Mouse (Mus musculus) CH12.LX (cell line): ENCODE data around the gene Aqp11. TPM values are rescaled to one million over a fixed set of nuclear protein-coding genes. Genes with fewer than 3 reads are reported as not detected.

Experiments used
- DNase-seq: peaks from one replicate; pipeline ENCODE4 v3.0.0-alpha.2; 2013; ENCODE audit errors: extremely low read depth
- H3K27ac ChIP-seq: 2 replicates; pipeline ENCODE4 v1.5.1; 2012; ENCODE audit warnings: low read depth, mild to moderate bottlenecking, control low read depth, moderate library complexity; ENCODE audit not compliant: insufficient read depth
- H3K27me3 ChIP-seq: replicated peaks from 2 replicates; pipeline ENCODE3; 2012; ENCODE audit warnings: inconsistent platforms
- H3K36me3 ChIP-seq, 2 experiments: replicated peaks in 1 of 2; 2 replicates each; pipeline versions ENCODE3 to v1.6.1; 2012; ENCODE audit warnings: inconsistent platforms in 1 of 2, low read length in 1 of 2, mild to moderate bottlenecking in 1 of 2, mixed read lengths in 1 of 2, moderate library complexity in 1 of 2; ENCODE audit not compliant: control insufficient read depth in 1 of 2, insufficient read depth in 1 of 2
- H3K4me1 ChIP-seq, 2 experiments: 2 replicates each; pipeline ENCODE4 v1.6.1; 2012; ENCODE audit warnings: inconsistent platforms in 1 of 2, moderate library complexity in 1 of 2; ENCODE audit not compliant: insufficient read depth in 2 of 2, control insufficient read depth in 1 of 2
- H3K4me2 ChIP-seq: 2 replicates; pipeline ENCODE4 v1.6.1; 2012; ENCODE audit warnings: low read depth, mild to moderate bottlenecking, control low read depth; ENCODE audit not compliant: poor library complexity, insufficient read depth, severe bottlenecking
- H3K4me3 ChIP-seq, 3 experiments: fragments of 150-350 bp in 1 of 3; sonication (generic) in 1 of 3; replicated peaks in 1 of 3; 2 replicates each; pipeline versions ENCODE3 to v1.5.1; 2011 to 2012; ENCODE audit warnings: low read depth in 2 of 3, low read length in 2 of 3, mild to moderate bottlenecking in 2 of 3, moderate library complexity in 2 of 3, control low read depth in 1 of 3, improper control_type of control experiment in 1 of 3, inconsistent platforms in 1 of 3, mixed read lengths in 1 of 3; ENCODE audit not compliant: poor library complexity in 1 of 3
- H3K79me2 ChIP-seq: replicated peaks from 2 replicates; pipeline ENCODE4 v1.6.1; 2012; ENCODE audit warnings: mild to moderate bottlenecking, moderate library complexity; ENCODE audit not compliant: control insufficient read depth, poor library complexity, insufficient read depth, severe bottlenecking; ENCODE audit errors: extremely low read depth
- H3K9ac ChIP-seq: 2 replicates; pipeline ENCODE4 v1.6.1; 2012; ENCODE audit warnings: low read depth, mild to moderate bottlenecking, control low read depth, moderate library complexity; ENCODE audit not compliant: insufficient read depth
- H3K9me3 ChIP-seq: replicated peaks from 2 replicates; pipeline ENCODE3; 2012; ENCODE audit warnings: low read length, inconsistent platforms, mixed read lengths
- CHD1 ChIP-seq: IDR thresholded peaks from 2 replicates; pipeline ENCODE4 v1.6.1; 2012; ENCODE audit warnings: low read depth, low read length, improper control_type of control experiment, inconsistent platforms
- CHD2 ChIP-seq: IDR thresholded peaks from 2 replicates; pipeline ENCODE4 v1.6.1; 2011; ENCODE audit warnings: low read length, improper control_type of control experiment
- E2F4 ChIP-seq: IDR thresholded peaks from 2 replicates; pipeline ENCODE4 v1.6.1; 2011; ENCODE audit warnings: low read depth, low read length, improper control_type of control experiment; ENCODE audit not compliant: insufficient replicate concordance
- ETS1 ChIP-seq: conservative IDR thresholded peaks from 2 replicates; pipeline ENCODE4 v1.6.1; 2012; ENCODE audit warnings: low read depth, mild to moderate bottlenecking, inconsistent platforms, low read length, improper control_type of control experiment, moderate library complexity
- IRF4 ChIP-seq: IDR thresholded peaks from 2 replicates; pipeline ENCODE4 v1.6.1; 2014; ENCODE audit warnings: low read depth, mild to moderate bottlenecking, inconsistent platforms, low read length, improper control_type of control experiment
- JUN ChIP-seq: IDR thresholded peaks from 2 replicates; pipeline ENCODE4 v1.6.1; 2011; ENCODE audit warnings: low read depth, mild to moderate bottlenecking, low read length, improper control_type of control experiment, moderate library complexity; ENCODE audit not compliant: insufficient read depth
- KAT2A ChIP-seq: IDR thresholded peaks from 2 replicates; pipeline ENCODE4 v1.6.1; 2012; ENCODE audit warnings: low read length, improper control_type of control experiment, inconsistent platforms; ENCODE audit not compliant: insufficient replicate concordance
- MAZ ChIP-seq: IDR thresholded peaks from 2 replicates; pipeline ENCODE4 v1.6.1; 2012; ENCODE audit warnings: low read depth, mild to moderate bottlenecking, inconsistent platforms, low read length, improper control_type of control experiment, moderate library complexity
- MEF2A ChIP-seq: IDR thresholded peaks from 2 replicates; pipeline ENCODE4 v1.6.1; 2014; ENCODE audit warnings: low read depth, mild to moderate bottlenecking, inconsistent platforms, low read length, improper control_type of control experiment, borderline replicate concordance
- MXI1 ChIP-seq: IDR thresholded peaks from 2 replicates; pipeline ENCODE4 v1.6.1; 2011; ENCODE audit warnings: mild to moderate bottlenecking, low read depth, low read length, improper control_type of control experiment
- NELFE ChIP-seq: IDR thresholded peaks from 2 replicates; pipeline ENCODE4 v1.6.1; 2011; ENCODE audit warnings: low read depth, low read length, improper control_type of control experiment
- POLR2AphosphoS2 ChIP-seq: IDR thresholded peaks from 2 replicates; pipeline ENCODE4 v1.6.1; 2011; ENCODE audit warnings: low read depth, low read length, improper control_type of control experiment
- RAD21 ChIP-seq: IDR thresholded peaks from 2 replicates; pipeline ENCODE4 v1.6.1; 2011; ENCODE audit warnings: low read depth, mild to moderate bottlenecking, low read length, improper control_type of control experiment, moderate library complexity
- RCOR1 ChIP-seq: conservative IDR thresholded peaks from 2 replicates; pipeline ENCODE4 v1.6.1; 2012; ENCODE audit warnings: low read depth, mild to moderate bottlenecking, inconsistent platforms, low read length, improper control_type of control experiment
- SIN3A ChIP-seq: IDR thresholded peaks from 2 replicates; pipeline ENCODE4 v1.6.1; 2012; ENCODE audit warnings: low read length, improper control_type of control experiment, inconsistent platforms
- TBP ChIP-seq: conservative IDR thresholded peaks from 2 replicates; pipeline ENCODE4 v1.6.1; 2011; ENCODE audit warnings: low read depth, low read length, improper control_type of control experiment
- TCF12 ChIP-seq: IDR thresholded peaks from 2 replicates; pipeline ENCODE4 v1.6.1; 2014; ENCODE audit warnings: low read depth, mild to moderate bottlenecking, inconsistent platforms, low read length, improper control_type of control experiment
- UBTF ChIP-seq: IDR thresholded peaks from 2 replicates; pipeline ENCODE4 v1.6.1; 2012; ENCODE audit warnings: low read depth, mild to moderate bottlenecking, inconsistent platforms, low read length, improper control_type of control experiment, moderate library complexity
- USF2 ChIP-seq: conservative IDR thresholded peaks from 2 replicates; pipeline ENCODE4 v1.6.1; 2011; ENCODE audit warnings: low read depth, low read length, improper control_type of control experiment
- ZC3H11A ChIP-seq: IDR thresholded peaks from 2 replicates; pipeline ENCODE4 v1.6.1; 2012; ENCODE audit warnings: low read depth, mild to moderate bottlenecking, inconsistent platforms, low read length, improper control_type of control experiment
- ZMIZ1 ChIP-seq: IDR thresholded peaks from 2 replicates; pipeline ENCODE4 v1.6.1; 2012; ENCODE audit warnings: low read depth, mild to moderate bottlenecking, inconsistent platforms, low read length, improper control_type of control experiment
- dilution Hi-C: fragments of 300-500 bp; cut with MboI; formaldehyde crosslinking; loops from 2 replicates; pipeline ENCODE4 v1.14.3; 2020; ENCODE audit warnings: low sequenced_read_pairs; ENCODE audit not compliant: extremely low pct_unique_long_range_greater_than_20kb, extremely low pct_ligation_motif_present
- in situ Hi-C: fragments of 300-500 bp; cut with MboI; formaldehyde crosslinking; loops from 3 replicates; pipeline ENCODE4 v1.14.3; 2019; ENCODE audit warnings: low sequenced_read_pairs, low pct_ligation_motif_present, low pct_unique_long_range_greater_than_20kb, mixed read lengths
- polyA plus RNA-seq: library from polyadenylated mRNA; unstranded; fragments of >175 nt; gene quantifications from 2 replicates; pipeline ENCODE4 v1.2.1, GENCODE M21; 2012; ENCODE audit warnings: low read depth; ENCODE audit not compliant: insufficient read length
- total RNA-seq, 2 experiments: library from RNA; depleted of rRNA; stranded (reverse); fragments of 300-350 nt in 1 of 2; fragments of >200 nt in 1 of 2; gene quantifications; 2 replicates each; pipeline ENCODE4 v1.2.3; 2012 to 2014

The Aqp11 gene
- total and polyA plus RNA-seq, 3 experiments: 0.46 to 1.0 (median 0.89) TPM

- H3K27ac ChIP-seq: no peak overlapping the region
- no peak for DNase-seq
- in situ Hi-C loops: no loop called here
- H3K4me2 ChIP-seq: no peak overlapping the region
- H3K79me2 ChIP-seq: no peaks in the 10 kb centered on the region
- no peak overlapping the region for H3K4me3 ChIP-seq
- H3K27me3 ChIP-seq: no peaks in the 10 kb centered on the region
- H3K4me1 ChIP-seq: peaks cover 4 to 5% of the 10 kb centered on the region in 2 experiments; a peak in 3 of 4 replicates
- dilution Hi-C loops: no loop called here
- no peak for TF ChIP-seq KAT2A
- no peak for TF ChIP-seq RCOR1
- TF ChIP-seq E2F4: no peak
- no peak for TF ChIP-seq CHD1
- TF ChIP-seq TBP: no peak
- TF ChIP-seq UBTF: no peak
- no peak for TF ChIP-seq CHD2
- no peak for TF ChIP-seq JUN
- TF ChIP-seq USF2: no peak
- no peak for TF ChIP-seq MXI1
- no peak for TF ChIP-seq ETS1
- TF ChIP-seq POLR2AphosphoS2: no peak
- TF ChIP-seq NELFE: no peak
- no peak for TF ChIP-seq RAD21
- no peaks in the 10 kb centered on the region for H3K9me3 ChIP-seq
- H3K9ac ChIP-seq: no peak overlapping the region
- H3K36me3 ChIP-seq: no peaks in the 10 kb centered on the region
Observed at GRCm38 (mm10) chr7:97767841-97768240, 29.8 kb upstream of the Aqp11 start.

- H3K4me2 ChIP-seq: no peak overlapping the region
- no peak overlapping the region for H3K4me3 ChIP-seq
- no peak overlapping the region for H3K27ac ChIP-seq
- no peaks in the 10 kb centered on the region for H3K9me3 ChIP-seq
- H3K4me1 ChIP-seq: peaks cover 4 to 5% of the 10 kb centered on the region in 2 experiments; a peak in 3 of 4 replicates
- H3K79me2 ChIP-seq: no peaks in the 10 kb centered on the region
- H3K36me3 ChIP-seq: no peaks in the 10 kb centered on the region
- dilution Hi-C loops: no loop called here
- H3K9ac ChIP-seq: no peak overlapping the region
- no peaks in the 10 kb centered on the region for H3K27me3 ChIP-seq
- in situ Hi-C loops: no loop called here
- TF ChIP-seq RAD21 (no peak), ZMIZ1 (no peak), NELFE (no peak), TBP (no peak), MXI1 (no peak), SIN3A (no peak), MEF2A (no peak), CHD1 (no peak), MAZ (no peak), UBTF (no peak), ZC3H11A (no peak), TCF12 (no peak), CHD2 (no peak), IRF4 (no peak)
- TF ChIP-seq, all 38 proteins: peak for 0
- no peak for DNase-seq
Observed at GRCm38 (mm10) chr7:97766406-97767166, 28.5 kb upstream of the Aqp11 start.
